Mouse (Mus musculus) erythroblast, embryonic 14.5 days (primary cell): Measurements from ENCODE around the gene Kctd13. TPM values are rescaled to one million over a fixed set of nuclear protein-coding genes. Genes with fewer than 3 reads are reported as not detected.

Experiments
- H3K27me3 ChIP-seq: 2 replicates; pipeline ENCODE4 v1.6.1; 2012; ENCODE audit warnings: inconsistent platforms; ENCODE audit not compliant: control insufficient read depth
- H3K36me3 ChIP-seq: 2 replicates; pipeline ENCODE4 v1.6.1; 2012; ENCODE audit warnings: mild to moderate bottlenecking, inconsistent platforms; ENCODE audit not compliant: control insufficient read depth
- H3K4me1 ChIP-seq: 2 replicates; pipeline ENCODE4 v1.6.1; 2012; ENCODE audit warnings: inconsistent platforms; ENCODE audit not compliant: control insufficient read depth
- H3K4me3 ChIP-seq: replicated peaks from 2 replicates; pipeline ENCODE3; 2012; ENCODE audit warnings: moderate library complexity, mild to moderate bottlenecking, inconsistent platforms
- H3K9me3 ChIP-seq: 2 replicates; pipeline ENCODE4 v1.6.1; 2012; ENCODE audit warnings: low read length, inconsistent platforms, mixed read lengths; ENCODE audit not compliant: control insufficient read depth
- GATA1 ChIP-seq: IDR thresholded peaks from 2 replicates; pipeline ENCODE4 v1.6.1; 2012; ENCODE audit warnings: low read length, inconsistent platforms, mixed read lengths
- TAL1 ChIP-seq: IDR thresholded peaks from 3 replicates; pipeline ENCODE4 v1.6.1; 2012; ENCODE audit warnings: low read length, inconsistent platforms, mixed read lengths
- polyA plus RNA-seq: library from polyadenylated mRNA; stranded (reverse); fragments of >175 nt; gene quantifications from 2 replicates; pipeline ENCODE4 v1.2.3, GENCODE M21; 2012

The Kctd13 gene
- 0.68 and 0.79 TPM in 2 replicates for polyA plus RNA-seq

GRCm38 (mm10) chr7:126928384-126929037, at the start of gene Kctd13:
Gene Kctd13, plus strand, starts transcription at chr7:126928879.
- peaks cover 13% of the 10 kb centered on the region for H3K36me3 ChIP-seq
- peaks cover 59% of the 10 kb centered on the region for H3K4me1 ChIP-seq
- H3K9me3 ChIP-seq: no peaks in the 10 kb centered on the region
- H3K4me3 ChIP-seq: peak within 1 kb of the TSS; percentile 70
- TF ChIP-seq TAL1 (no peak), GATA1 (no peak)
- H3K27me3 ChIP-seq: no peaks in the 10 kb centered on the region

GRCm38 (mm10) chr7:126881040-126881439, 47.6 kb upstream of the Kctd13 start:
- Histone ChIP-seq H3K4me1 (peaks cover 45% of the 10 kb centered on the region), H3K27me3 (no peaks in the 10 kb centered on the region), H3K9me3 (no peaks in the 10 kb centered on the region), H3K36me3 (peaks cover 66% of the 10 kb centered on the region), H3K4me3 (no peak overlapping the region)
- TF ChIP-seq TAL1: no peak
- no peak for TF ChIP-seq GATA1

- TF ChIP-seq TAL1 (no peak), GATA1 (0 out of 2 replicates have a peak, but pooled peaks have one; percentile 16)
- H3K9me3 ChIP-seq: no peaks in the 10 kb centered on the region
- peak overlapping the region; percentile 70 for H3K4me3 ChIP-seq
- H3K4me1 ChIP-seq: peaks cover 45% of the 10 kb centered on the region
- H3K36me3 ChIP-seq: peaks cover 39% of the 10 kb centered on the region
- no peaks in the 10 kb centered on the region for H3K27me3 ChIP-seq
Measured at GRCm38 (mm10) chr7:126883731-126884181, 44.9 kb upstream of the Kctd13 start.

GRCm38 (mm10) chr7:126884286-126885164, 44.2 kb upstream of the Kctd13 start, which contains the start of gene Taok2:
Gene Taok2, minus strand, starts transcription at chr7:126884703.
- peak within 1 kb of the TSS; percentile 70 for H3K4me3 ChIP-seq
- peaks cover 45% of the 10 kb centered on the region for H3K4me1 ChIP-seq
- TF ChIP-seq GATA1 (no peak), TAL1 (no peak)
- H3K27me3 ChIP-seq: no peaks in the 10 kb centered on the region
- no peaks in the 10 kb centered on the region for H3K9me3 ChIP-seq
- peaks cover 31% of the 10 kb centered on the region for H3K36me3 ChIP-seq

GRCm38 (mm10) chr7:126887281-126887680, 41.4 kb upstream of the Kctd13 start:
- TF ChIP-seq GATA1 (no peak), TAL1 (no peak)
- Histone ChIP-seq H3K27me3 (no peaks in the 10 kb centered on the region), H3K9me3 (no peaks in the 10 kb centered on the region), H3K36me3 (peaks cover 19% of the 10 kb centered on the region), H3K4me3 (no peak overlapping the region), H3K4me1 (peaks cover 31% of the 10 kb centered on the region)

GRCm38 (mm10) chr7:126888852-126889251, 39.8 kb upstream of the Kctd13 start:
- Histone ChIP-seq H3K9me3 (no peaks in the 10 kb centered on the region), H3K36me3 (peaks cover 22% of the 10 kb centered on the region), H3K27me3 (no peaks in the 10 kb centered on the region), H3K4me1 (peaks cover 16% of the 10 kb centered on the region), H3K4me3 (no peak overlapping the region)
- no peak for TF ChIP-seq GATA1

- Histone ChIP-seq H3K9me3 (no peaks in the 10 kb centered on the region), H3K27me3 (peaks cover 3% of the 10 kb centered on the region; the same call in 1 of the 2 replicates)
Measured at GRCm38 (mm10) chr7:126896912-126897311, 31.8 kb upstream of the Kctd13 start.

GRCm38 (mm10) chr7:126897390-126898101, 31.1 kb upstream of the Kctd13 start:
- Histone ChIP-seq H3K9me3 (no peaks in the 10 kb centered on the region), H3K27me3 (peaks cover 3% of the 10 kb centered on the region; the same call in 1 of the 2 replicates), H3K4me1 (peaks cover 23% of the 10 kb centered on the region), H3K4me3 (peak overlapping the region; percentile 90), H3K36me3 (peaks cover 8% of the 10 kb centered on the region)
- TF ChIP-seq TAL1: no peak
- TF ChIP-seq GATA1: no peak

More at GRCm38 (mm10) chr7:126896912-126897311, 31.8 kb upstream of the Kctd13 start:
- H3K36me3 ChIP-seq: peaks cover 8% of the 10 kb centered on the region
- TF ChIP-seq GATA1 (no peak), TAL1 (no peak)
- peak overlapping the region; percentile 90 for H3K4me3 ChIP-seq
- H3K4me1 ChIP-seq: peaks cover 23% of the 10 kb centered on the region
